Mouse (Mus musculus): Measurements from ENCODE around the gene Hoxa9.

Hoxa9 gene

GRCm38 (mm10) chr6:52233546-52234427 is 2.9 kb upstream of the Hoxa9 start:
- in situ Hi-C loops (cut with MboI; ENCODE audit: unreplicated experiment in 2 of 2), result loop anchor here in 1 of 2 experiments (25.0 kb wide), 1 partner anchor 1571 kb away; the partner anchor contains the start of gene Npvf

GRCm38 (mm10) chr6:52232984-52233545 is 2.2 kb upstream of the Hoxa9 start:
- in situ Hi-C loops (cut with MboI; ENCODE audit: unreplicated experiment in 2 of 2), result loop anchor here in 1 of 2 experiments (25.0 kb wide), 1 partner anchor 1571 kb away; the partner anchor contains the start of gene Npvf

- in situ Hi-C loops (cut with MboI; ENCODE audit: unreplicated experiment in 2 of 2), result loop anchor here in 1 of 2 experiments (25.0 kb wide), 1 partner anchor 1570 kb away; the partner anchor contains the start of gene Npvf
Measured at GRCm38 (mm10) chr6:52232568-52232965, 1.7 kb upstream of the Hoxa9 start.

GRCm38 (mm10) chr6:52231885-52232567 is 1.1 kb upstream of the Hoxa9 start:
- in situ Hi-C loops (cut with MboI; ENCODE audit: unreplicated experiment in 2 of 2), result loop anchor here in 1 of 2 experiments (25.0 kb wide), 1 partner anchor 1570 kb away; the partner anchor contains the start of gene Npvf

GRCm38 (mm10) chr6:52229558-52230416 is 1.1 kb downstream of the Hoxa9 start:
- in situ Hi-C loops (cut with MboI; ENCODE audit: unreplicated experiment in 2 of 2), result loop anchor here (10.0 to 25.0 kb wide), 4 partner anchors 365 to 1567 kb away; partner anchors contain the start of gene Npvf (in 1 of the 2)

- in situ Hi-C loops (cut with MboI; ENCODE audit: unreplicated experiment in 2 of 2), result loop anchor here (10.0 to 25.0 kb wide), 4 partner anchors 364 to 1566 kb away; partner anchors contain the start of gene Npvf (in 1 of the 2)
Measured at GRCm38 (mm10) chr6:52228475-52229465, 2.1 kb downstream of the Hoxa9 start.

- in situ Hi-C loops (cut with MboI; ENCODE audit: unreplicated experiment in 2 of 2), result loop anchor here (10.0 to 25.0 kb wide), 4 partner anchors 363 to 1565 kb away; partner anchors contain the start of gene Npvf (in 1 of the 2)
Measured at GRCm38 (mm10) chr6:52227470-52228222, 3.2 kb downstream of the Hoxa9 start.

- in situ Hi-C loops (cut with MboI; ENCODE audit: unreplicated experiment in 2 of 2), result loop anchor here (10.0 to 25.0 kb wide), 4 partner anchors 362 to 1564 kb away; partner anchors contain the start of gene Npvf (in 1 of the 2)
Measured at GRCm38 (mm10) chr6:52226569-52227257, 4.2 kb downstream of the Hoxa9 start.

GRCm38 (mm10) chr6:52225612-52226568 is 5.0 kb downstream of the Hoxa9 start:
- in situ Hi-C loops (cut with MboI; ENCODE audit: unreplicated experiment in 2 of 2), result loop anchor here (10.0 to 25.0 kb wide), 4 partner anchors 361 to 1564 kb away; partner anchors contain the start of gene Npvf (in 1 of the 2)

GRCm38 (mm10) chr6:52224895-52225611 is 5.8 kb downstream of the Hoxa9 start:
- in situ Hi-C loops (cut with MboI; ENCODE audit: unreplicated experiment in 2 of 2), result loop anchor here (5.0 to 25.0 kb wide), 10 partner anchors 360 to 1563 kb away; partner anchors contain the start of gene Npvf (in 1 of the 2)

- in situ Hi-C loops (cut with MboI; ENCODE audit: unreplicated experiment in 2 of 2), result loop anchor here (5.0 to 25.0 kb wide), 9 partner anchors 359 to 1437 kb away; no protein-coding TSS in a partner anchor
Measured at GRCm38 (mm10) chr6:52223939-52224760, 6.7 kb downstream of the Hoxa9 start.

GRCm38 (mm10) chr6:52222729-52223128 is 8.2 kb downstream of the Hoxa9 start:
- in situ Hi-C loops (cut with MboI; ENCODE audit: unreplicated experiment in 2 of 2), result loop anchor here (5.0 to 25.0 kb wide), 9 partner anchors 358 to 1435 kb away; no protein-coding TSS in a partner anchor

- in situ Hi-C loops (cut with MboI; ENCODE audit: unreplicated experiment in 2 of 2), result loop anchor here (5.0 to 25.0 kb wide), 9 partner anchors 357 to 1435 kb away; no protein-coding TSS in a partner anchor
Measured at GRCm38 (mm10) chr6:52221993-52222685, 8.8 kb downstream of the Hoxa9 start.
